Mouse (Mus musculus) telencephalon, adult 2 months (tissue): ENCODE measurements around the gene Psma1.
A peak's percentile ranks its signal among the peaks of the same experiment; 100 is the strongest.

ENCODE experiments used
- DNase-seq: peaks from one replicate; pipeline ENCODE4 v3.0.0-alpha.2; 2011; ENCODE audit warnings: low read depth, low spot score

Gene Psma1

DNA sequence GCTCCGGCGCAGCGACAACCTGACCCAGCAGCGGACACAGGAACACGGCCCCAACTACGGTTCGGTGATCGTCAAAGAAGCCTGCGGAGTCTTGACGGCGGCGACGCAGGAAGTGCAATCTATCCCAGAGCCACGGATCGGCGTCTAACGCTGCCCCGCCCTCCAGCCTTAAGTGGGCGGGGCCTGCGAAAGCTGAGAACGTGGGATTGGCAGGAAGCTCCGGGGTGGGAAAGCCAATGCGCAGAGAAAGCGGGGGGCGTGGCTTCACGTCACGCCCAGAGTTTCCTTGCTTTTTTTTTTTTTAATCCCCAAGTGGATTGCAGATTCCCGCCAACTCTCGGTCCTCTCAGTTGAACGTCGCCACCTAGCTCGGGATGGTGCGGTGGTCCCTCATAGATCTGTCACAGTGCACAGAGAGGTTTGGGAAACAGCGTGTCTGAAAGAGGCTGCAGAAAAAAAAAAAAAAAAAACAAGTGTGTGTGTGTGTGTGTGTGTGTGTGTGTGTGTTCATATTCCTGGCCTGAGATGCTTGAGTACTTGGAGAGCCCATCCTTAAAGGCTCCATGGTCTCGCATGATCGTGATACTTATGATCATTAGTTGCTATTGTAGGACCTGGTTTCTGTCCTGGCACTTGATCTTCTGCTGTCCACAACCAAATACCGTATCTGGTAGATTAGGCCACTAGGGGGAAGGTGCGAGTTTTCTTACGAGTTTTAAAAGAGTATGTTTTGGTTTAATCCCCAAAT, at the start of gene Psma1:
Gene Psma1 (minus strand): TSS at position 114 of the 748 bp plus-strand sequence.
- peak; percentile 99 for DNase-seq

DNA sequence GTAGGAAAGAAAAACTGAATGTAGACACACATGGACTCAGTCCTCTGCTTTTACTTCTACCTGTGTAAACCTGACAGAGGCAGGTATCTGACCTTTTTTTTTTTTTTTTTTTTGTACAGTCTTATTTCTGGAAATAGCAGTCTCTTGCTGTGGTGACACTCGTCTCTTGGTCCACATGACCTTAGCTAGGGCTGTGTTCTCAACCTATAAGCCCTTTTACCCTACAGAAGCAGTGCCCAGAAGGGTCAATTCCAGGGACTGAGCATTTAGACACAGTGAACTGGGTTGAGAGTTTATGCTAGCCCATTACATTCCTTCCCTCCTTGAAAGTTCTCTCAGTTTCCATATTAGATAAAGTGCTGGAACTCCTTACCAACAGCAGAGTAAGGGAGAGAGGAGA, 47.6 kb upstream of the Psma1 start:
- DNase-seq: no peak

DNA sequence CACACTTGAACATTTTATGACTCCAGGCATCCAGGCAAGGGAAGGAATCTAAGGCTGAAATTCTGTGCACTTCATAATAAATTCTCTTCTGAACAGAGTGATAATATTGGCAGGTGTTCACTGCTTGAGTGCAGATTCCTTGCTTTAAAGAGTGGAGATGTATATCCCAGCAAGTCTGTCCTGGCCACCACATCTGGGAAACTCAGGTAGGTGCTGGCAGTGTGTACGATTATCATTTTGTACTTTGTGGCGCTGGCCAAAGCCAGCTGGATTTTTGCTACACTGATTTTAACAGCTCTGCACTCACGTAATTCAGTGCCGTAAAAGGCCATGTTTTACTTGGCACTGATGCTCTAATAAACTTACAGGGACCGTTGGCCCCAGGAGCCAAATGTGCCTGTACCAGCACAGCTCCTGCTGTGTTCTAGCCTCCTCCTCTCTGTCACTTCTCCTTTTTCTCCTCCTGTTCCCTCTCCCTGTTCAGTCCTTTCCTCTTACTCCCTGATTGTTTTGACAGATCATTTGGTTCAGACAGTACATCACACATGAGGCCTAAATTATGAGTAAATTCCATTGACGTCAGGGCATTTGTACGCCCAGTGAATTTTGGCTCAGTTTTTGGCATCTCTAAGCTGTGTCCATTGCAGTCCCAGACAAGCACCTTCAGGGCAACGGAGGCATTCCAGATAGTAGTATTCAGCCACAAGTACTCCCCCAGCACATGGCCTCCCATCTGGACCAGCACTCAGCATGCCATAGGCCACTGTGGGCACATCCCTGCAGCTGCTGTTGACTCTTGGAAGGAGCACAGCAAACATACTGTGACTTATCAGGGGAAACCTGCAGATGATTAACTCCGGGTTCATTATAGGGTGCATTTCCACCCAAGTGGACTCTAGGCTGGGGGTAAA, 46.9 kb upstream of the Psma1 start:
- no peak for DNase-seq

DNA sequence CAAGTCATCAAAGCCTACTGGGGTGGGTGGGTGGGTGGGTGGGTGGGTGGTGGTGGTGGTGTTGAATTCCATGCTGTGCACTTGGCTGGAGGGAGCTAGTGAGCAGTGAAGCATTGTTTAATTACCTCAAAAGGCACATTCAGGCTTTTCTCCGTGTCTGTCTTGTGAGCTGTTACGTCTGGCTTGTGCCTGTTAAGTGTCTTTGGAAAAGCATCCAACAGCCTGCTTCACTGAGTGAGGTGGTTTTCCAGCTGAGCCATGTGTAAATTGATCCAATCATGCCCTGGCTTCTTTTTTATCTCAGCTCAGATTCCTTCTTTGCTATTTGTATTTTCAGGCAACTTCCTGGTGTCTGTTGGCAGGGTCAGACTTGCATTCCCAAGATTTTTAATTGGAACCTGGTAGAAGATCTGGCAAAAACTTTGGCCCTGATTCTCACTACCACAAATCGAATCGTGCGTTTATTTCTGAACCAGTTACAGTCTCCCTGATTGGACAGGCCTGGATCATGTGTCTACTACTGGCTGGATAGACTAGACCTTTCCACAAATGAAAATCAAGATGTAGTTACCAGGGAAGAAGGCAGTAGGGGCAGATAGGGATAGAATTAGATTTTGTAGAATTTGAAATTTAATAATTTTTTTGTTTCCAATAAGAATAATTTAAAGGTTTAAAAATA, 45.9 kb upstream of the Psma1 start:
- no peak for DNase-seq

DNA sequence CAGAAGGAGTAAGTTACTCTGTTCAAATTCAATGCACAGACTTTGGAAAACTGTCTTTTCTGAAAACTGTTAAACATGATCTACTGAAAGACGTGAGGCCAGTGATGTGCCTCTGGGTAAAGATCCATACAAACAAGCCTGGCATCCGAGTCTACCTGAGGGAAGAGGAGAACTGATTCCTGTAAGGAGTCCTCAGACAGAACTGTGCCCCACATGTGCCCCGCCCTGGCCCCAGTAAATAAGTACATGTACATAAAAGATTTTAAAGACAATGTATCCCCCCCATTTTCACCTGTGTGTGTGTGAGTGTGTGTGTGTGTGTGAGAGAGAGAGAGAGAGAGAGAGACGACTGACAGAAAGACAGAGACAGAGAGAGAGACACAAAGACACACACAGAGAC, 42.0 kb upstream of the Psma1 start:
- DNase-seq: no peak

DNA sequence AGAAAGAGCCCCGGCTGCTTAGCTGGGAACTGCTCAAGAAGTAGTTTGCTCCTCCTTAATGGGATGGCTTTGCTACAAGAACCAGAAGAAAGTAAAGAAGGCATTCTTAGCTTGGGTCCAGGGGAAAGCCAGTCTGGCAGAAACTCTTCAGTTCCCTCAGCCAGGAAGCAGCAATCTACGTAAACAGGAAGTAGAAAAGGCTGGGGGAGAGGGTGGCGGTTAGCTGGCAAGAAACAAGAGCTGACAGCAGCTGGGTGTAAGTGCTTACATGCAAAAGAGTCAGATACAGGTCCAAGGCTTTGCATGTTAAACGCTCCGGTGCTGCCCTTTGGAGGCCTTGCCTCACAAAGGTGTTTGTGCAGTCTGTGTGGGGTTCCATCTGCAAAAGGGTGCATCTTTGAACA, 41.5 kb upstream of the Psma1 start:
- no peak for DNase-seq

DNA sequence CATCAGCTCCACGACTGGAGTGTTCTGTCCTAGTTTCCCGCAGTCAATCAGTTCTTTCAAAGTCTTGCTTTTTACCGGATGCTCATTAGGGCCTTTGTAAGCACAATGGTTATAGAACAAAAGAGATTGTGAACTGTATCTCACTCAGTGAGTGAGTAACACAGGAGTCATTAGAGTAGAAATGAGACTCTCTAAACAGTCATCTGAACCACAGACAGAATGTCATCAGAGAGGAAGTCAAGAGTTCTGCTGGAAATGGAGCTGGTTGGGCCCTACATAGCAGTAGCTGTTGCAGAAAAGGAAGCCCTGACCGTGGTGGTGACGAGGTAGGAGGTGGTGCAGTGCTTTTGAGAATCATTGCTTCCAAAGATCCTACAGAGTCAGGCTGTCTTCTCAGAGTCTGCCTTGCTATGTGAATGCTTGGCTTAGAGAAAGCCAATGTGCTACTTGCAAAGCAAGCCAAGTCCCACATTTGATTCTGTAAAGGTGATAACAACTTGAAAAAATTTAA, 40.5 kb upstream of the Psma1 start:
- DNase-seq: no peak

DNA sequence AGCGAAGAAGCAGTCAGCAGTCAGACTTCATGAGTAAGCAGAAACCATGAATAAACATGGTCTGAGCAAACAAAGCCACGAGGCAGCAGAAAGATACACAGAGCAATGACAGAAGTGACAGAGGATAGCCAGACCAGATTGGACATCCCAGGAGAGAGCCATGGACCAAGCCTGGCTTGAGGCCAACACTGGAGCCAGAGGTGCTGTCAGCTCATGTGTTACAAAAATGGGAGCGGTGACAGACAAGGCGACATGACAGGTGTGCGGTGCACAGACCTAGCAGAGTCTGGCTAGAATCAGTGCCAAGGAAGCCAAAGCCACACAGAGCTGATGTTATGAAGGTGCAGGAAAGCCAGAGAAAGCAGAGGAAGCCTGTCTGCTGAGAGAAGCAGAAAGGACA, 35.3 kb upstream of the Psma1 start:
- DNase-seq: no peak

DNA sequence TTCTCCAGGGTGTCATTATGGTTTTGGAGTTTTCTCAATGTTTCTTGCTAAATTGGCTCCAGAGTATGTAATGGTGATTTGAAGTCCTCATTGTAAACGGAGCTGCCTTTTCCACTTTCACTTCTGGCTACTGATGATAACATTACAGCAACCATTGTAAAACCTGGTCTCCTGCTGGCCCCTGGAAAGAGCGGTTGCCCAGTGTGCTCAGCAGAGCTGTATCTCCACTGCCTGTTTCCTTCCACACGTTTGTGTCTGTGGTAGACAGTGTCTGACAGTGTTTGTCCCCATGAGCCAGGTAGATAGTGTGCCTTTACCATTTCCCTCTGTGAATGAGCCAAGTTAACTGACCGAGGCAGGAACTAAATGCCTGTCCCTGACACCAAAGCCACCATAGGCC, 33.1 kb upstream of the Psma1 start:
- no peak for DNase-seq

DNA sequence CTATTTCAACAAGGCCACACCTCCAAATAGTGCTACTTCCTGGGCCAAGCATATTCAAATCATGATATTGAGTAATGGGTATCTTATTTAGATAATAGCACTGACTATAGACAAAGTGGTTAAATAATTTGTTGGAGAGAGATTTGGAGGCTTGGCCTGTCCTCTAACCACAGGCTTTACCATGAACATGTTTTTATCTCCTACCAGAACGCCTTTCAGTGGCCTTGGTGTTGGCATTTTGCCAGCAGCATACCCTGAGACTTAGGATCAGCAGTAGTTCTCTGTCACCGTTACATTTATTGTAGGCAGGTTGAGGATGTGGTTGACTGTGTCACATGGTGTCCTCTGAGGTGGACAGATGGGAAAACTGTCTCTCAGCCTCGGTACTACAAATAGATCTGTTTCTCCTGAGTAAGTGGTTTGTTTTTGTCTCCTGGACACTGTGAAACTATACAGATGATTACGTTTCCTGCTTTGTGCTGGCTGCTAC, 25.4 kb upstream of the Psma1 start:
- DNase-seq: no peak

DNA sequence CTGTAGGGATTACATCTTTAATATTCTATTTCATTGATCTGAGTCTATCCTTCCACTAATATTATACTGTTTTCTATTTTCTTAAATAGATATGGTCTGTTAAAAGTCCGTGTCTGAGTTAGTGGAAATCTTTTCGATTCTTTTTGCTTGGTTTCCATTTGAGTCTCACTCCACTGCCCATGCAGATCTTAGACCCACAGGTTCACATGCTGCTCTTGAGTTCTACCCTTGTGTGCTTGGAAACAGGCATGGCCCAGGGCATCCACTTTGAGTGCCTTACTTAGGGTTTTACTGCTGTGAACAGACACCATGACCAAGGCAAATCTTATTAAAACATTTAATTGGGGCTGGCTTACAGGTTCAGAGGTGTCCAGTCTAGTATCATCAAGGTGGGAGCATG, 24.9 kb upstream of the Psma1 start:
- no peak for DNase-seq

DNA sequence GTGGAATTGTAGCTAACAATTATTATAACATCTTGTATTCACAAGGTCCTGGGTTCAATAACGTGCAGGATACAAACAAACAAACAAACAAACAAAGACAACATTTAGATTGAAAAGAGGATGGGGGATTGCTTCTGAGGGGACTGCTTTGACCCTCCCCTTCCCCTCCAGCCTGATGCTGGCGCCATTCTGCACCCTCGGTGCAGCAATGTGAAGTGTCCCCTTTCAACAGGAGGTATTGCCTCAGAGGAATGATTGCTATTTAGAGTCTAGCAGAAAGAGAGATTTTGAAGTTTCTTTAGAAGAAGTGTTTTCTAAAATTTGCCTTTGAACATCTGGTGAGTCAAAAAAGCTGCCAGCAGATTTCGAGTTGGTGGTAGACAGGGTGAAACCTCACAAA, 23.3 kb upstream of the Psma1 start:
- DNase-seq: no peak

DNA sequence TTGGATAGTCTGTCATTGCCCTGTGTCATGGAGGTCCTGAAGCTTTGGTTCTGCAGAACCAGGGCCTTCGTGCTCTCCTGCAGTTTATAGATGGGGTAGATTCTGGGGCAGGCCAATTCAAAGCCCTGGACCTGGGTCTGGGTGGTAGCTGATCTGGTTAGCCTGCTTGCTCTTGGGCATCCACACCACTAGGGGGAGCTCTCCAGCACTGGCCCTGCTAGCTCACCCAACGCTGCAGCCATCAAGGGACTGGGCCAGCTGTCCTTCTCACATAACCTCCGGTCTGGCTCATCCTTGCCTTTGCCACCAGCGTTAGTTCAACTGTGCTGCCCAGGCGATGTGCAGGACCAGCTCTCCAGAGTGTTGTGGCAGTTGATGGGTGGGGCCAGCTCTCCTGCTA, 18.8 kb upstream of the Psma1 start:
- DNase-seq: no peak

DNA sequence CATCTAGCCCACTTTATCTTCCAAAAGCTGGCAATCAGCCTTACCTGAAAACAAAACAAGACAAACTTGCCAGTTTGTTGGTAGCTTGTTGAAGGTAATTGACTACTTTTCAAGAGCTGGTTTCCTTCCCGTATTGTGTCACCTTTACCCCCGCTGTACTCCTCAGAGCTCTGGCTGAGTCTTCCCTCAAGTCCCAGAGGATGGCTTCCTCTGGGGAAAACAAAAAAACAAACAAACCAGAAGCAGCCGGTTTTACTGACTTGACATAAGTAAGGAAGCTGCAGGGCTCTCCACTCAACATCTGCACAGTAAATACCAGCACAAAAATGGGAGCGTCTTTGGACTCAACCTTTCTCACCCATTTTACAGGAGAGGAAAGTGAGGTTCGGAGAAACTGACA, 18.0 kb upstream of the Psma1 start:
- DNase-seq: no peak

DNA sequence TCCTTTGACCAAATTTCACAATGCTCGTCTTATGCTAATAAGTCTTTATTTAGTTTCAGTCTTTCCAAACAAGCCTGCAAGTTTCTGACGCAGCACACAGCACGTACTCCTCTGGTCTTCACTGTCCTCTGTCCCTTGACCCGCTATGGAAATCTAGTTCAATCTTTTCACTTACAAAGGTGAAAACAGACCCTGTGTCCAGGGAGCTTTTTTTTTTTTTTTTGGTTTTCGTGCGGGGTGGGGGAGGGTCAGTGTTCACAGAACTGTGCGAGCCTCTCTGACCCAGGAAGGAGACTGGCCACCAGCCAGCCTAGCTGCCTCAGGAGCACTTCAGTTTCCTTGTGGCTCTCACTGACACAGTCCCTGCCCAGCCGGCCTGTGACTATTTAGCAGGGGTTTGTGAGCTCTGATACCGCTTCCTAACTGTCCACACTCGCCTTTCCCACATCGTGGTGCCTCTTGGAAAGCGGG, 16.6 kb upstream of the Psma1 start:
- DNase-seq: no peak

DNA sequence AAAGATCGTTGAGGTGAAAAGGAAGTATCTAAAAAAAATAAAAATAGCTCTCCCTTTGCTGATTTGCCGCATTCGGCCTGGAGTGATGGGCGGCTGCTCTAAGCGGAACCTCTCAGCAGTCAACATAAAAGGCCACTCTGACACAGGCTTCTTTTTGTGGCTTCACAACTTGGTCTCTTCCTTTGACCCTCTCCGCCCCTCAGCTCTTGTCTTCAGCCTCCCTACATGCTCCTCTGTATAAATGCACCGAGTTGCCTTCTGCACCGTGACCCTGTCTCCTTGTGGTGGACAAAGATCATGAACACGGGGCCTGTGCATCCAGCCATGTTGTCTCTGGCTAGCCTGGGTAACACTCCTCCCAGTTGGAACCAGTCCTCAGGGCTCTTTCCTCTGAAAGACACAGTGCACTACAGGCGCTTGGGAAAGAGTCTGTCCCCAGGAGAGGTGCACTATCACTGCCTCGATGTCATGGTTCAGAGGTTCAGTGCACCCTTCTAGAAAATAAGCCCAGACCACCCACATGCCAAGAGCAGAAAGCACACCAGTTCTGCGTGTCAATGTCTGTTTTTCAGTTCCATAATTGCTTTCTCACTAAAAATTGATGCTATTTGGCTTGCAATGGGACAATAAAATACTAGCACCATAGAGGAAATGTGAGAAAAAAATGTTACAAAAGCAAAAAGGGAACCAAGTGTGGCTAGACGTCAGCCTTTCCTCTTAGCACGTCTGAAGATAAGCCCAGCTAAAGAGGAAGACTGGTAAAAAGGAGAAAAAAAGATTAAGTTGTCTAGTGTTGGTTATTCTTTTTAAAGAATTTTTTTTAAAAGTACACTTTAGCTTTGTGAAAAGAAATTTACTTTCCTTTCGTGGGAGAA, 15.8 kb upstream of the Psma1 start:
- DNase-seq: no peak

DNA sequence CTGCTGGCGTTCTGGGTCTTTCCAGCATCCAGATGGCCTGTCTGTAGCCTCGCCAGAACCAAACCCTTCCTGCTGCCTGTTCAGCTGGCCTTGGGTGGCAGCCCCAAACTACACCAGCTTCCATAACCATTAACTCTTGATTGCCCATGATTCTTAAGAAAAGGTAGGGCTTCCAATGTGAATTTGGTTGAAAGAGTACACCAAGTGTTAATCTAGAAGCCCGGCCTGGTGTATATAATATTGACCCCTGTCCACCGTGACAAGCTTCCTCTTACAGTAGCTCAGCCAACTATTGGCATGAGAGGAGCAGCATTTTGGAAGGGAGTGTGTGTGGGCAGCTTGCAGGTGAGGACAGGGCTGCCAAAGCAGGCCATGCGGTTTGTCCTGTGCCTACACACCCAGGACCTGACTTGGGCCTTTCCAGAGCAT, 14.2 kb upstream of the Psma1 start:
- no peak for DNase-seq

DNA sequence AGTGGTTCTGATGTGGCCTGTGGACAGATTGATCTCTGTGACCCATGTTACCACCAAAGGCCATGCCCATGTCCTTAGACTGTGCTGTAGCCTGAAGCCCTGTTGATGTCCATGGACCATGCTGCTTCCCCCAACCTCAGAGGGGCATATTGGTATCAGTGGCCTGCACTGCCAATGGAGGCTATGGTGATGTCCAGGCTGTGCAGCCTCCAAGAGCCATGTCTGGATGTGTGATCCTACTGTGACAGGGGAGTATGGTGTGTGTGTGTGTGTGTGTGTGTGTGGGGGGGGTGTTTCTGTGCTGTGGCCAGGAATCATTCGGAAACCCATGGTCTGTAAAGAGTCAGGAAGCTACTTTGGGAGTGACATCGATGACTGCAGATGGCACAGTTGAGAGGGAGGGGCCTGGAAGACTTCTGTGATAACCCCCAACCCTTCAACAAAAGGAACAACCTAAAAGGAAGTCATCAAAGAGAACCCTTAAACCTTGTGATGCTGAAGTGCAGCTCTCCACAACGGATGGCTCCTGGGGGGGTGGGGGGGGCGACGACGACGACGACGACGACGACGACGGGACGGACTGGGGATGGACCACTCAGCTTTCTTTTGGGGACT, 8.5 kb upstream of the Psma1 start:
- DNase-seq: no peak

DNA sequence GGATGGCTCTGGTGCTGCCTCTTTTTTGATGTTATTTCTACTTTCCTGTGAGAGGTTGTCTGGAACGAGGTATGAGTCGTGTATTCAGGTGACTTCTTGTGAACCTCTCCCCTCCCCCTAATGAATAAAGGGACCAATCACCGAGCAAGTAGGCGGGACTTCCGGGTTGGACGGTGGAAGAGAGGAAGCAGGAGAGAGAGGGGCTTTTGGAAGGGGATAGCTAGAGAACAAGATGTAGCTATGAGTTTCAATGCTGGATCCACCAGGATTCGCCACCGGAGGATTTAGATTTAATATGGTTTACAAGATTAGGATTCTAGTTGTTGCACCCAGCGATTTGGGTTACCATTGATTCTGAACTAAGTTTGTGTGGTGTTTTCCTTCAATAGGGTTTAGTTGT, 7.1 kb upstream of the Psma1 start:
- no peak for DNase-seq

DNA sequence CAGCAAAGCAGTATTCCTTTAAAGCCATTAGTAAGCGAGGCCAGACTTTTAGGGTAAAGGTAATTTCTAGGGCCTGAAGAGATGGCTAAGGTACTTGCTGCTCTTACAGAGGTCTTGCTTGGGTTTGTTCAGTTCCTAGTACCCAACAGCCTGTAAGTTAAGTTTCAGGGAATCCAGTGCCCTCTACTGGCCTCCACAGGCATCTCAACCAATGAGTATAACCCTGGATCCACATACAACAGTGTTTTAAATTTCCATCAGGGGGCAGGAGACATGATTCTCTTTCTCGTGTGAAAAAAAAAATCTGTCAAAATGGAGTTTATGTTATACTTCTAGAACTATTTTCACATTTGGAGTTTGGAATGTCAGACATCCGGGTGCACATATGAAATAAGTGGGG, 5.8 kb upstream of the Psma1 start:
- DNase-seq: no peak
